Mouse (Mus musculus): ENCODE results near the gene Edil3.

DNA sequence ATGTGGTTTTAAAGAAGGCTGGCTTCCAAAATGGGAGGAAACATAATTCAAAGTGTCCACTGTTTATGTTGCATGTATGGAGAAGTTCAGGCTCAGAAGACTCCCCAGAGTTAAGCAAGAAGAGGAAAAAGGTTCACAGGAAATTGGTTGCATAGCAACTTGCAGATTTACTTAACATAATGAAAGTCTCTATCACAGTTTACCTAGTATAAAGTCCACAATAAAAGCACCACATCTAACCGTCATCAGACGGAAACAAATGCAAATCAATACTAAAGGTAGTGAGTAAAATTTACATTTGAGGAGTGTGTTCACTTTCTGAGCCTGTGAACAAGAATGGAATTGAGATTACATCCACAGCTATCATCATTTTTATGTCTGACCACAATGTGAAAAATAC is 353.9 kb downstream of the Edil3 start:
- TF ChIP-seq CTCF (IDR thresholded peaks at IDR 0.05; ENCODE audit: borderline replicate concordance, extremely low read depth, insufficient read depth, insufficient read length) (no peak), POLR2A (IDR thresholded peaks at IDR 0.05; ENCODE audit: borderline replicate concordance, extremely low read depth, insufficient read depth, insufficient read length, poor library complexity, severe bottlenecking) (no peak)
